Mouse (Mus musculus) retina, adult 2 months (tissue): ENCODE results near the gene Btbd3.

Source experiments
- DNase-seq: peaks from one replicate; pipeline ENCODE4 v3.0.0-alpha.2; 2012; ENCODE audit warnings: low read depth, low spot score

Gene Btbd3

GRCm38 (mm10) chr2:138388591-138388990 lies 132.2 kb downstream of the Btbd3 start:
- DNase-seq, result no peak

- no peak for DNase-seq
Observed at GRCm38 (mm10) chr2:138403046-138403445, 146.7 kb downstream of the Btbd3 start.

- no peak for DNase-seq
Observed at GRCm38 (mm10) chr2:138405753-138406528, 149.6 kb downstream of the Btbd3 start.

- DNase-seq, result no peak
Observed at GRCm38 (mm10) chr2:138406703-138407102, 150.3 kb downstream of the Btbd3 start.

GRCm38 (mm10) chr2:138412537-138412936 lies 156.2 kb downstream of the Btbd3 start:
- DNase-seq, result no peak

- no peak for DNase-seq
Observed at GRCm38 (mm10) chr2:138422321-138422720, 166.0 kb downstream of the Btbd3 start.

- DNase-seq, result no peak
Observed at GRCm38 (mm10) chr2:138431991-138432390, 175.6 kb downstream of the Btbd3 start.

- no peak for DNase-seq
Observed at GRCm38 (mm10) chr2:138446466-138446865, 190.1 kb downstream of the Btbd3 start.

GRCm38 (mm10) chr2:138446943-138447342 lies 190.6 kb downstream of the Btbd3 start:
- no peak for DNase-seq

GRCm38 (mm10) chr2:138447681-138448080 lies 191.3 kb downstream of the Btbd3 start:
- DNase-seq, result no peak

- DNase-seq, result no peak
Observed at GRCm38 (mm10) chr2:138468046-138468572, 211.7 kb downstream of the Btbd3 start.

- no peak for DNase-seq
Observed at GRCm38 (mm10) chr2:138473407-138473806, 217.0 kb downstream of the Btbd3 start.

GRCm38 (mm10) chr2:138476486-138476885 lies 220.1 kb downstream of the Btbd3 start:
- DNase-seq, result no peak

- no peak for DNase-seq
Observed at GRCm38 (mm10) chr2:138477278-138477677, 220.9 kb downstream of the Btbd3 start.

- no peak for DNase-seq
Observed at GRCm38 (mm10) chr2:138482541-138482940, 226.2 kb downstream of the Btbd3 start.

GRCm38 (mm10) chr2:138484871-138485270 lies 228.5 kb downstream of the Btbd3 start:
- no peak for DNase-seq

GRCm38 (mm10) chr2:138490688-138491405 lies 234.5 kb downstream of the Btbd3 start:
- no peak for DNase-seq

- DNase-seq, result no peak
Observed at GRCm38 (mm10) chr2:138492176-138492575, 235.8 kb downstream of the Btbd3 start.

GRCm38 (mm10) chr2:138503866-138504380 lies 247.6 kb downstream of the Btbd3 start:
- no peak for DNase-seq

GRCm38 (mm10) chr2:138515531-138515930 lies 259.2 kb downstream of the Btbd3 start:
- DNase-seq, result no peak

- DNase-seq, result no peak
Observed at GRCm38 (mm10) chr2:138528461-138528860, 272.1 kb downstream of the Btbd3 start.

- DNase-seq, result no peak
Observed at GRCm38 (mm10) chr2:138531160-138531967, 275.0 kb downstream of the Btbd3 start.
